Mouse (Mus musculus) midbrain, embryonic 11.5 days (tissue): ENCODE results near the gene Rims4. TPM values are rescaled to one million over a fixed set of nuclear protein-coding genes. Genes with fewer than 3 reads are reported as not detected.

Source experiments
- ATAC-seq: fragments of 200-750 bp; cut with Nextera tagmentation; 2 replicates; pipeline ENCODE4 v1.8.0; 2017; ENCODE audit warnings: moderate TSS enrichment, moderate library complexity; ENCODE audit not compliant: low FRiP score
- DNase-seq: peaks from one replicate; pipeline ENCODE4 v3.0.0; 2015; ENCODE audit warnings: low spot score; ENCODE audit errors: missing footprints
- H3K27ac ChIP-seq: fragments of 300-500 bp; sonication (generic); 2 replicates; pipeline ENCODE4 v1.5.1; 2014; ENCODE audit warnings: low read depth, low read length
- H3K27me3 ChIP-seq: fragments of 300-500 bp; sonication (generic); 2 replicates; pipeline ENCODE4 v1.6.1; 2014; ENCODE audit warnings: mild to moderate bottlenecking, low read length, moderate library complexity, mixed read lengths; ENCODE audit not compliant: control insufficient read depth, insufficient read depth
- H3K36me3 ChIP-seq: fragments of 300-500 bp; sonication (generic); 2 replicates; pipeline ENCODE4 v1.6.1; 2014; ENCODE audit warnings: mild to moderate bottlenecking, low read length, moderate library complexity, mixed read lengths; ENCODE audit not compliant: control insufficient read depth, insufficient read depth
- H3K4me1 ChIP-seq: fragments of 300-500 bp; sonication (generic); 2 replicates; pipeline ENCODE4 v1.6.1; 2014; ENCODE audit warnings: low read length; ENCODE audit not compliant: control insufficient read depth, insufficient read depth
- H3K4me2 ChIP-seq: fragments of 300-500 bp; sonication (generic); 2 replicates; pipeline ENCODE4 v1.6.1; 2014; ENCODE audit warnings: mild to moderate bottlenecking, moderate library complexity
- H3K4me3 ChIP-seq: fragments of 300-500 bp; sonication (generic); 2 replicates; pipeline ENCODE4 v1.5.1; 2014; ENCODE audit warnings: low read depth, low read length
- H3K9ac ChIP-seq: fragments of 300-500 bp; sonication (generic); 2 replicates; pipeline ENCODE4 v1.6.1; 2014; ENCODE audit warnings: low read length
- H3K9me3 ChIP-seq: fragments of 300-500 bp; sonication (generic); 2 replicates; pipeline ENCODE4 v1.6.1; 2016; ENCODE audit warnings: low read length; ENCODE audit not compliant: control insufficient read depth
- WGBS: fragments of 180-500 bp; shearing (Covaris S2); extraction: QIAGEN DNeasy Blood & Tissue Kit; methylation state at CpG from one replicate; pipeline ENCODE4 v1.1.7; 2014; 5-methylcytosine and 5-hydroxymethylcytosine counted together
- polyA plus RNA-seq: library from polyadenylated mRNA; unstranded; fragments of >200 nt; fragmentation: Nextera tagmentation; extraction: Ambion mirVana; gene quantifications from 2 replicates; pipeline ENCODE4 v1.2.1, GENCODE M21; 2014

Gene Rims4
- polyA plus RNA-seq, 1 experiment from 2014 or later, result 1.1 TPM

DNA sequence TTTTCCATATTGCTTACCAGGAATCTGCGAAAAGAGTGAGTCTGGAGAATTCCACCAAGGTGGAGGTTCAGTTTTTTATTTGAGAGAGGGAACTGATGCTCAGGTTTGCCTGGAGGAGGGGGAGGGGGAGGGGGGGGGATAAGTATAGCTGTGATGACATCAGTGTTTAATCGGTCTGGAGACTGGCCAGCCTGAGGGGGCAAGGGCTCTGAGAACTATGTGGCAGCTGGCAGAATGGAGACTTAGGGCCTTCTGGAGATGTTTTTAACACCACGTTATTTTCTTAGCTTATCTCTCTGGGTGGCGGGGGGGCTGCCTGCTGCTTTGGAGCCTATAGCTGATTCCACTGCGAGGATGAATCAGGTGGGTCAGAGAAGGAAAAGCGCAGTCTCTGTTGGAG lies 24.6 kb upstream of the Rims4 start:
- no peak for ATAC-seq
- WGBS, result 80% methylated on average over 6 of the region's 6 CpGs
- DNase-seq, result no peak

GRCm38 (mm10) chr2:163939522-163939921 lies 21.0 kb upstream of the Rims4 start:
- Histone ChIP-seq H3K9ac (no peak overlapping the region), H3K36me3 (no peaks in the 10 kb centered on the region), H3K9me3 (no peaks in the 10 kb centered on the region), H3K4me1 (no peaks in the 10 kb centered on the region), H3K4me3 (no peak overlapping the region), H3K4me2 (no peak overlapping the region), H3K27ac (no peak overlapping the region), H3K27me3 (no peaks in the 10 kb centered on the region)
- no peak for ATAC-seq
- WGBS, result 42% methylated on average over 8 of the region's 8 CpGs
- no peak for DNase-seq

More for the DNA sequence above, 24.6 kb upstream of the Rims4 start:
- no peaks in the 10 kb centered on the region for H3K9me3 ChIP-seq
- no peaks in the 10 kb centered on the region for H3K4me1 ChIP-seq
- no peaks in the 10 kb centered on the region for H3K27me3 ChIP-seq
- no peak overlapping the region for H3K4me3 ChIP-seq
- H3K27ac ChIP-seq, result no peak overlapping the region
- no peaks in the 10 kb centered on the region for H3K36me3 ChIP-seq
- H3K9ac ChIP-seq, result no peak overlapping the region
- H3K4me2 ChIP-seq, result no peak overlapping the region

DNA sequence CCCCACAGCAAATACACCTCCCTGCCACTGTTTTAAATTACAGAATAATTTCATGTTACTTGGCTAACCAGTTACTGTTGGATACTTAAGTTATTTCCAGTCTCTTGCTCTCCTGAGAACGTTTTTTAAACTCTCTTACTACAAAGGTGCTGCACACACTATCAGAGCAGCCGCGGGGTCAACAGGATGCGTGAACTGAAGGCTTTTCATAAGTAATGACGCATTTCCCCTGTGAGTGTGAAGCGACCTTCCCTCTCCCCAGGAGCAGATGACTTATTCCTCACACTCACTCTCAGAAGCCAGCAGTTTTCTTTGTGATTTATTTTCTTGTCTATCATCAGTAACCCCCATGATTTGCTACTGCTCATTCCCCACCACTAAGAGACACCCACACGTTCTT lies 13.7 kb upstream of the Rims4 start:
- 64% methylated on average over 7 of the region's 7 CpGs for WGBS
- no peaks in the 10 kb centered on the region for H3K9me3 ChIP-seq
- no peaks in the 10 kb centered on the region for H3K36me3 ChIP-seq
- H3K27me3 ChIP-seq, result no peaks in the 10 kb centered on the region
- no peak overlapping the region for H3K4me3 ChIP-seq
- H3K4me2 ChIP-seq, result no peak overlapping the region
- H3K4me1 ChIP-seq, result no peaks in the 10 kb centered on the region
- ATAC-seq (no peak), DNase-seq (no peak)
- no peak overlapping the region for H3K9ac ChIP-seq
- H3K27ac ChIP-seq, result no peak overlapping the region

DNA sequence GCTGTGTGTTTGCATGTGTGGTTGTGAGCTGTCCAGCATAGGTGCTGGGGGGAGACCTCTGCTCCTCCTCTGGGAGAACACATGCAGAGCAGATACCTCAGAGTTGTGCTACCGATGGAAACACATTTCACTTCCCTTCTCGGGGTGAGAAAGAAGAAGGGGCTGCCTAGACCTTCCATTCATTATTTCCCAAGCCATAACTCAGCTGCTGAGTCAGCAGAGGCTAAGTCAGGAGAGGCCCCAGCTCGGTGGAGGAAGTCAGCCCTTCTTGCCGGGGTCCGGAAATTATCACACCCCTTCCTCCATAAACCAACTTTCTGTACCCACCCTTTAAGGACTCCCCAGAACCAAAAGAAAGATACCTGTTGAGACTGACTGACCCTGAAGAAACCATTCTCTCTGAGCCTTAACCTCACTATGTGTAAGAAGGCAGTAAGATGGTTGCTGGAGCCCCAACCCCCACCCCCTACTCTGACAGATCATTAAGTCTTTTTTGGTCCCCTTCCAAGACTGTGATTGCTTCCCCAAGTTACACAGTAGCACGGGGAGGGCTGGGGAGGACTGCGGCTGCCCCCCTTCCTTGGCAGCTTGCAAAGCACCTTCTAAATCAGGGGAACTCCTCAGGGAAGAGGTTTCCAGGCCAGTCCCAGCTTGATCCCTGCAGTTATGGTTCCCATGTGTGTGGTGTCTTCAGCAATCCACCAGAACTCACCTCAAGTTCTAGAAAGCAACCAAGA lies 10.1 kb upstream of the Rims4 start:
- H3K4me3 ChIP-seq, result no peak overlapping the region
- no peak overlapping the region for H3K9ac ChIP-seq
- no peak for ATAC-seq
- no peak overlapping the region for H3K27ac ChIP-seq
- no peaks in the 10 kb centered on the region for H3K27me3 ChIP-seq
- 84% methylated on average over 7 of the region's 7 CpGs for WGBS
- H3K4me1 ChIP-seq, result no peaks in the 10 kb centered on the region
- DNase-seq, result no peak
- no peaks in the 10 kb centered on the region for H3K9me3 ChIP-seq
- no peak overlapping the region for H3K4me2 ChIP-seq
- no peaks in the 10 kb centered on the region for H3K36me3 ChIP-seq

GRCm38 (mm10) chr2:163925044-163925443 lies 6.6 kb upstream of the Rims4 start:
- H3K4me2 ChIP-seq, result no peak overlapping the region

DNA sequence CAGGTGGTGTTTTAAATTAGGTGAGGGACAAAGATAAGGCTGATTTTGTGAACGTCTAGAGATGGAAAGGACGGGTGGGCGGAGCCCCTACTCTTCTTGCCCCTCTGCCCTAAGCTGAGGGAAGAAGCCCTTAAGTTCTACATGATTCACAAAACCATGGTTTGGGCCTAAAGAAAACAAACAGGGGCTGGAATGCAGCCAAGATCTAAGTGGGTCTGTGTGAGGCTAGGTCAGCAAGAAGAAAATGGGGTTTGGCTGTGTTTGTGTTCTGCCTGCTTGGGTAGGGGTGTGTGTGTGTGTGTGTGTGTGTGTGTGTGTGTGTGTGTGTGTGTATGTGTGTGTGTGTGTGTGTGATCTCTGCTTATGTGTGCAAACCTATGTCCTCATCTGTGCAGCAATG lies 6.0 kb upstream of the Rims4 start:
- H3K9ac ChIP-seq, result no peak overlapping the region
- H3K36me3 ChIP-seq, result no peaks in the 10 kb centered on the region
- no peaks in the 10 kb centered on the region for H3K9me3 ChIP-seq
- H3K27me3 ChIP-seq, result peaks cover 10% of the 10 kb centered on the region
- H3K4me2 ChIP-seq, result no peak overlapping the region
- no peak overlapping the region for H3K4me3 ChIP-seq
- H3K27ac ChIP-seq, result no peak overlapping the region
- H3K4me1 ChIP-seq, result no peaks in the 10 kb centered on the region
- DNase-seq (no peak), ATAC-seq (no peak)
- WGBS, result 76% methylated on average over 3 of the region's 3 CpGs

More at GRCm38 (mm10) chr2:163925044-163925443, 6.6 kb upstream of the Rims4 start:
- H3K4me3 ChIP-seq, result no peak overlapping the region
- H3K36me3 ChIP-seq, result no peaks in the 10 kb centered on the region
- no peak overlapping the region for H3K27ac ChIP-seq
- WGBS, result 94% methylated on average over 10 of the region's 10 CpGs
- ATAC-seq (no peak), DNase-seq (no peak)
- no peaks in the 10 kb centered on the region for H3K9me3 ChIP-seq
- H3K4me1 ChIP-seq, result no peaks in the 10 kb centered on the region
- no peak overlapping the region for H3K9ac ChIP-seq
- peaks cover 6% of the 10 kb centered on the region for H3K27me3 ChIP-seq

GRCm38 (mm10) chr2:163923113-163923512 lies 4.6 kb upstream of the Rims4 start:
- no peak overlapping the region for H3K4me2 ChIP-seq
- no peaks in the 10 kb centered on the region for H3K36me3 ChIP-seq
- no peak overlapping the region for H3K4me3 ChIP-seq
- no peak overlapping the region for H3K27ac ChIP-seq
- H3K9ac ChIP-seq, result no peak overlapping the region
- no peak for ATAC-seq
- 57% methylated on average over 9 of the region's 9 CpGs for WGBS
- peaks cover 24% of the 10 kb centered on the region for H3K27me3 ChIP-seq
- peak; percentile 78 for DNase-seq
- peaks cover 5% of the 10 kb centered on the region for H3K4me1 ChIP-seq
- H3K9me3 ChIP-seq, result no peaks in the 10 kb centered on the region

DNA sequence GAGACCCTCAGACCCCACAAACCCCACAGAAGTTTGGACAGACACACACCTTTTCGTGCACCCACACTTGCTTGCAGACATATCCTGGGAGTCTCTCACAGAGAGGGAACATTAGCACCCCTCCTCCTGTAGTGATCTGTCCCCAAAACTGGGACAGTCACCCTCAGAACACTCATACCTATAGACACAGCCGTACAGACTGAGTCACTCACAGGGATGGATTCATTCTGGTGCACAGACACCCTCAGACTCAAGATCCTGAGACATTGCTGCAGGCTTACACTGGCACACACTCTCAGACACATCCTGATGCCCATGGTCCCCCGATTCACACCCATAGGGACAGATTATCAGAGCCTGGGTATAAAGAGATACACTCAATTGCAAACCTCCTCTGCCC lies 1.1 kb upstream of the Rims4 start:
- WGBS, result 62% methylated on average over 3 of the region's 3 CpGs
- no peaks in the 10 kb centered on the region for H3K36me3 ChIP-seq
- H3K9me3 ChIP-seq, result no peaks in the 10 kb centered on the region
- H3K27me3 ChIP-seq, result peaks cover 43% of the 10 kb centered on the region
- no peak overlapping the region for H3K4me3 ChIP-seq
- no peak overlapping the region for H3K4me2 ChIP-seq
- H3K4me1 ChIP-seq, result peaks cover 9% of the 10 kb centered on the region
- DNase-seq, result no peak
- ATAC-seq, result no peak
- H3K27ac ChIP-seq, result no peak overlapping the region
- no peak overlapping the region for H3K9ac ChIP-seq

DNA sequence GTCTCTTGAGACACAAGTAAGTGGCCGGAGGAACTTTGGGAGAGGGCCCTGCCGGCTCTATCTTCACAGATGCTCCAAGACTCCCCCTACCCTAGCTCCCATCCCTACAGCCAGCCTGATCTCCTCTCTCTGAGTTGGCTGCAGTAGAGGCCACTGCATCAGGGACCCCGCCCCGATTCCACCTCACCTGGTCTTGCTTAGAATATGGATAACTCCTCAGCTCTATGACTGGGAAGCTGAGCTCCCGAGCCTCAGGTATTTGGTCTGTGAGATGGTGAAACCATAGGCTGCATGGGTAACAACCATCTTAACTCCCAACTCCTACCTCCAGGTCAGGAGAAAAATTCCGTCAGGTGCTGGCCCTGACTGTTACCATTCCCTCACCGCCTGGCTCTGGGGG lies 1.8 kb downstream of the Rims4 start:
- peaks cover 43% of the 10 kb centered on the region for H3K27me3 ChIP-seq
- DNase-seq (peak; percentile 54), ATAC-seq (no peak)
- no peaks in the 10 kb centered on the region for H3K9me3 ChIP-seq
- H3K27ac ChIP-seq, result no peak overlapping the region
- no peaks in the 10 kb centered on the region for H3K36me3 ChIP-seq
- no peak overlapping the region for H3K4me3 ChIP-seq
- H3K9ac ChIP-seq, result no peak overlapping the region
- no peak overlapping the region for H3K4me2 ChIP-seq
- WGBS, result 85% methylated on average over 7 of the region's 7 CpGs
- peaks cover 16% of the 10 kb centered on the region for H3K4me1 ChIP-seq
